Mouse (Mus musculus) liver, adult 2 months (tissue): ENCODE results near the gene Ckap5.

ENCODE experiments used
- CTCF ChIP-seq: fragments of 200-500 bp; IDR thresholded peaks from 2 replicates; pipeline ENCODE4 v1.5.1; 2011; ENCODE audit warnings: low read depth, low read length, control low read depth
- POLR2A ChIP-seq: fragments of 200-500 bp; IDR thresholded peaks from 2 replicates; pipeline ENCODE4 v1.6.1; 2011; ENCODE audit warnings: low read length, control low read depth; ENCODE audit not compliant: insufficient read depth; ENCODE audit errors: extremely low read depth

GRCm38 (mm10) chr2:91659657-91660056 is 133.1 kb downstream of the Ckap5 start:
- TF ChIP-seq CTCF (no peak), POLR2A (no peak)
